Mouse (Mus musculus): ENCODE results near the gene Tymp. TPM values are rescaled to one million over a fixed set of nuclear protein-coding genes. Genes with fewer than 3 reads are reported as not detected.

Tymp gene
- total RNA-seq, 2 experiments from 2014 or later, result 0.33 to 0.38 TPM

DNA sequence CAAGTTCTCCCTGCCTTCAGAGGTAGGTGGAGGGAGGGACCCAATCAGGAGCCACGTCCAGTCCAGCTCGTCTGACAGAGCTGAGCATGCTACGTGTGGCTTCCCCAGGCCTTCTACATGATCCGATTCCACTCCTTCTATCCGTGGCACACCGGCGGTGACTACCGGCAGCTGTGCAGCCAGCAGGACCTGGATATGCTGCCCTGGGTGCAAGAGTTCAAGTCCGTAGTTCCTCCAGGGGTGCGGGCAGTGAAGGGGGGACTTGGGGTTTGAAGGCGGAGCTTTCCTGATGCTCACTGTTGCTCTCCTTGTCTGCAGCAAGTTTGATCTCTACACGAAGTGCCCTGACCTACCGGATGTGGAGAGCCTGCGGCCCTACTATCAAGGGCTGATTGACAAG is 40.4 kb downstream of the Tymp start:
- DNase-seq (ENCODE audit: low spot score in 2 of 2), result no peak

DNA sequence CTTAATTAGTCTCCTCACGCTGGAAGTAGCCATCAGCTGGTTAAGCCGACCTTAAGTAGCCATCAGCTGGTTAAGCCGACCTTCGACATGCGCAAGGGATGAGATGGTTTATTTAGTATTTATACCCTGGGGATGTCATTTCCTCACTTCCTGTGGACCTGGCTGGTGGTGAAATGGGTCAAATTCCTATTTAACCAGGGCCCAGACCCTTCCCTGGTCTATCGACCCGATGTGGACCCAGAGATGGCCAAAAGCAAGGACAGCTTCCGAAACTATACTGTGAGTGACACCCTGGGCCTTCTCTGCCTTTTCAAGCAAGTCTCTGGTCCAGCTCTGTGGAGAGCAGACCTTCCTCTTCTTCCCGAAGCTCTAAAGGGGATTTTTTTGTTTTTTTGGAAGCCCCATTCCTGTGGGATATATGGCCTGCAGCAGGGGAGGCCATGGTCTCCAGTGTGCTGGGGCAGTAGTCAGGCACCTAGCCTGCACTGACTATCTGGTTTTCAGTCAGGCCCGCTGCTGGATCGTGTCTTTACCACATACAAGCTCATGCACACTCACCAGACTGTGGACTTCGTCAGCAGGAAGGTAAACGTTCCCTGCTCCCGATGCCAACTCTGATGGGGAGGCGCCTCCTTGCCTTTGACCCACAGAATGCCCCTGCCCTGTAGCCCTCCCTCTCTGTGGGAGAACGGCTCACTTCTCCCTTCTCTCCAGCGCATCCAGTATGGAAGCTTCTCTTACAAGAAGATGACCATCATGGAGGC is 41.9 kb downstream of the Tymp start:
- no peak for DNase-seq (ENCODE audit: low spot score in 2 of 2)

DNA sequence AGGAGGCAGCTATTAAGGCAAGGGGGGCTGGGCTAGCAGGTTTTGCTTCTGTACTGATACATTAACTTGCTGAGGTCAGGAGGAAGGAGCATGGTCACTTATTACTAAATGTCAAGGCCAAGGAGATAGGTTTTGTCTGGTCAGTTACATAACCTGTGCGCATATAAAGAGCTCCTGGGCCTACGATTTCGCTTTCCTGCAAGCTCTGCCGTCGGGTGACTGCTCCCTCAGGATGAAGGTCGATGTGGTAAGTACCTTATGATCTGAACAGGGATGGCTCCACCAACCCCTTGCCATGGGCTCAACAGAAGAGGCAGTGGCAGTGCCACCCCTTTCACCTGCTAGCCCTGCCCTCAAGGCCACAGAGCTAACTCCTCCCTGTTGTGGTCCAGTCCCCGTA is 42.6 kb downstream of the Tymp start, which contains the start of gene Miox:
Miox (plus strand) TSS at position 128 of the 400 bp plus-strand sequence.
- no peak for DNase-seq (ENCODE audit: low spot score in 2 of 2)

DNA sequence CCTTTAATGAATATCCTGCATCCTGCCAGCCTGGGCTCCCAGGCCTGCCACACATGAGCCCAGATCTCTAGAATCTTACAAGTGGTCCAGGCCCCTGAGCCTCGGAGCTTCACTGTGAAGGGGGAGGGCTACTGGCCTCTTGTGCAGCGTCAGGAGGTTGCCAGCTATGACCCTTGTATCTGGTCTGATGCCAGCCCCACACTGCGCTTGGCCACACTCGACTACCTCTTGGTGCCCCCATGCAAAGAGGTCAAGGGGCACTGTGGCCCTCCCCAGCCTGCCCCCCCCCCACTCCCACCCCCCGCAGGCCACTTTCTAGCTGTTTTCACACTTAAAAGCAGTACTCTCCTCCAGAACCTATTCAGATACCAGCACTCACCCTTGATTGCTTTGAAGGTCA is 50.4 kb downstream of the Tymp start:
- DNase-seq (ENCODE audit: low spot score in 2 of 2), result no peak

DNA sequence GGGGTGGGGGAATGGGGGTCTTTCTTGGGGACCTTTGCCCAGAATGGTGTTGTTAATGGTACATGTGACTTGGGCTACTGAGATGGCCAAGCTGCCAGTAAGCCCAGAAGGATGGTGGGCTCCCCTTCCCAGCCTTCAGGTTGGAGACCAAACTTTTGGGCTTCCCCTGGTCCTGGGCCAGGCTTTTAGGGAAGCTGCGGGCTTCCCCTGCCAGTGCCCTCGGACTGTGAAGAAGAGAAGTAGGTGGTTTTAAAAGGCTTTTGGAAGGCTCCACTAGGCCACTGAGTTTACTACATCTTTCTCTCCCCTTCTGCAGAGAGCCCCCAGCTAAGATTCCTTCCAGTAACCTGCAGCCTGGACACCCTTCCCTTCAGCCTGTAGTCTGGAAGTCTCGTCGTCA is 53.2 kb downstream of the Tymp start:
- DNase-seq (ENCODE audit: low spot score in 2 of 2), result no peak

DNA sequence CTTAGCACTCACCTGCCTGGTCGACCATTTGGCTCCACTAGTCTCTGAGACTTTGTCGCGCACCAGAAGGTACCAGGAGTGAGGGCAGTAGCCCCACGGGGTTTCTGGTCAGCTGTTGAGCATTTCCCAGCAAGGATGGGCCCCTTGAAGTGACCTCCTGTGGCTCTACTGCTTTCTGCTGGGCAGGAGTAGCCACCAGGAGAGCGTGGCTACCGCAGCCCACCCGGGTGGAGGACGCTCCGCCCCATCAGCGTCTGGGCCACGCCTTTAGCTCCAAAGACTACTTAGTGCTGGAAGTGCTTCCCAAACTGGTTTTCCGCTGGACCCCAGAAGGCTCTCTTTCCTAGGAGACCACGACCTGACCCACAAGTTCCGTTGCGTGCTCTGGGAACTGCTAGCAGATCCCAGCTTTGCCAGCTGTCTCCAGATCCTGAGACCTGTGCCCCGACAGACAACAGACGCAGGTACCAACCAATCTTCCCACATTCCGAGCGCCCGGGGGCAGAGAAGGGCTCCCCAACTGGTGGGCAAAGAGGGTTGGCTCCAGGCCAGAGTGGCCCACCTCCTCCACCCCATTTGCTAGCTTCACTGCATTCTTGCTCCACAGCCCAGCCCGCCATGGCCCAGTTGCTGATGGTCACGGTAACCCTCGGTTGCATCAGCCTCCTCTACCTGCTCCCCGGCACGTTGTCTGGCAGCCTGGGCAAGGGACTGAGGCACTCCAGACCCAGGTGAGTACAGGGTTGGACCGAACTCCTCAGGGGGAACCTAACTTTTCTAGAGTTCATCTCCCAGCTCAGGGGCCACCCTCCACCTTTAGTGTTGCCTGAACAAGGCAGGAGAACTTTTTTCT is 53.9 kb downstream of the Tymp start, which contains the start of gene Adm2:
Adm2 (plus strand) TSS at position 51 of the 853 bp plus-strand sequence.
- no peak for DNase-seq (ENCODE audit: low spot score in 2 of 2)

Other genes with a start within 250 kb of the Tymp start
- gene Hdac10, start 248.3 kb downstream of the Tymp start, total RNA-seq (2021), result 10 to 100 TPM; 11.4 to 12.4 TPM
- 1 to 10 TPM; 8.4 to 9.6 TPM for gene Mapk12, start 236.3 kb downstream of the Tymp start, total RNA-seq (2021)
- 1 to 10 TPM; 3.7 to 3.8 TPM for gene Mapk11, start 227.4 kb downstream of the Tymp start, total RNA-seq (2021)
- 100 to 1,000 TPM in 1 of 2 experiments, 10 to 100 TPM in 1; 84.0 to 113 TPM for gene Plxnb2, start 196.3 kb downstream of the Tymp start, total RNA-seq (2021)
- 1 to 10 TPM; 5.2 to 5.4 TPM for gene Dennd6b, start 180.5 kb downstream of the Tymp start, total RNA-seq (2021)
- 10 to 100 TPM; 46.6 to 48.3 TPM for gene Ppp6r2, start 165.5 kb downstream of the Tymp start, total RNA-seq (2021)
- gene Sbf1, start 61.7 kb downstream of the Tymp start, total RNA-seq (2021), result 10 to 100 TPM; 71.9 to 89.4 TPM
- not detected for gene Adm2, start 54.3 kb downstream of the Tymp start, total RNA-seq (2021)
- 1 to 10 TPM in 1 of 2 experiments, not detected in 1; 4.2 TPM for gene Miox, start 42.6 kb downstream of the Tymp start, total RNA-seq (2021)
- 10 to 100 TPM; 34.4 to 40.0 TPM for gene Lmf2, start 21.4 kb downstream of the Tymp start, total RNA-seq (2021)
- gene Ncaph2, start 21.3 kb downstream of the Tymp start, total RNA-seq (2021), result 10 to 100 TPM; 67.7 to 69.6 TPM
- 10 to 100 TPM; 31.9 to 33.3 TPM for gene Sco2, start 3.2 kb downstream of the Tymp start, total RNA-seq (2021)
- under 1 TPM; 0.58 to 0.73 TPM for gene Odf3b, start 2.2 kb upstream of the Tymp start, total RNA-seq (2021)
- not detected for gene Klhdc7b, start 7.9 kb upstream of the Tymp start, total RNA-seq (2021)
- gene Syce3, start 33.5 kb upstream of the Tymp start, total RNA-seq (2021), result not detected
- gene Cpt1b, start 48.8 kb upstream of the Tymp start, total RNA-seq (2021), result 100 to 1,000 TPM; 115 to 251 TPM
- gene C730034F03Rik, start 52.5 kb upstream of the Tymp start, total RNA-seq (2021), result 1 to 10 TPM; 1.0 to 1.6 TPM
- gene Gm44502, start 52.7 kb upstream of the Tymp start, total RNA-seq (2021), result 1 to 10 TPM; 1.5 to 2.7 TPM
- gene Chkb, start 52.9 kb upstream of the Tymp start, total RNA-seq (2021), result 10 to 100 TPM; 60.5 to 88.0 TPM
- gene Mapk8ip2, start 76.9 kb upstream of the Tymp start, total RNA-seq (2021), result 10 to 100 TPM in 1 of 2 experiments, 1 to 10 TPM in 1; 8.1 to 10.9 TPM
- gene Arsa, start 100.4 kb upstream of the Tymp start, total RNA-seq (2021), result 10 to 100 TPM; 18.2 to 26.5 TPM
- 10 to 100 TPM; 28.8 to 32.5 TPM for gene Shank3, start 122.6 kb upstream of the Tymp start, total RNA-seq (2021)
- gene Acr, start 191.3 kb upstream of the Tymp start, total RNA-seq (2021), result not detected
- gene Rabl2, start 214.9 kb upstream of the Tymp start, total RNA-seq (2021), result 1 to 10 TPM; 9.2 to 9.9 TPM